Mouse (Mus musculus): Measurements from ENCODE around the gene Lin7a.

Lin7a gene

DNA sequence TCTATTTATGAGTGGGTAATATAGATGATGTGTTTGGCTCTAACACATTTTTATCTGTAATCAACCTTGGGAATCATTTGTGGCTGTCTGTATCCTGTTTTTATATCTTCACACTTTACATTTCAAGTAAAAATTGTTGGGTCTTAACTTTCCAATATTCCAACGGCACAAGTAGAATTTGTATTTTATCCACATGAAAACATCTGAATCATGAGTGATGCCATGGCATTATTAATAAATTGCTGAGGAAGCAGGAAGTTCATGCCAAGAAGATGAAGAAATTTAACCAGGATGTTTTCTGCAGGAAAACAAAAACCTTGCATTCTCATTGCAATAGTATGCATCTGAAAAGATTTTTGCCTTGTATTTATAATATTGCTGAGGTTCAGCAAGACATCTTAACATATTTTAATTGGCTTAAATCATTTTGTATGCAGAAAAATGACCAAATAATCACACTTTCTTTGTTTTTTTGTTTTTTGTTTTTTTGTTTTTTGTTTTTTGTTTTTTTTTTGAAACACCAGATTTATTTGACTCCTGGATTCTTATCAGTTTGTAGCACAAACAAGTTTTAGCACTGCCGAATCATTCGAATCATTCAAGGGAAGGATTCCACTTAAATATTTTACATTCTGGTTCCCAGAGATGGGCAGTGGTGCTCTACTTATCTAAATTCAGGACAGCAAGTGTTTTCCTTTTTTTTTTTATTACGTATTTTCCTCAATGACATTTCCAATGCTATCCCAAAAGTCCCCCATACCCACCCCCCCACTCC is 18.1 kb upstream of the Lin7a start:
- TF ChIP-seq GATA4 (IDR thresholded peaks at IDR 0.05; ENCODE audit: insufficient replicate concordance, low read length), result no peak

DNA sequence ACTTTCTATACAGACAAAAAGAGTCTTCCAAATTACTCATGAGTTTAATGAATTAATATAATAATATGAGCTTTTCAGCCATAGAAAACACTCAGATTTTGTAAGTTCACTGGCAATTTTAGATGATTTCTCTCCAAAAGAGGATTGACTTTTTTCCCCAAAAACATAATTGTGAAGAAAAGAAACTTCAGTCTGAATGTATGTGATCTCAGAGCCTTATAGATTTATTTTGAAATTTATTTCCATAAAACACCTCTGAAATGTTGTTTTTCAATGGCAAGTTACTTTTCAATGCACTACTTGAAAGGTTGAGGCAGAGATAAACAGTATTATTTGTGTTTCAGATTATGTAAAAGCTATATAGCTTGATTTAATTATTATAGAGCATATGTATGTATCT is 16.8 kb upstream of the Lin7a start:
- no peak for TF ChIP-seq GATA4 (IDR thresholded peaks at IDR 0.05; ENCODE audit: insufficient replicate concordance, low read length)

DNA sequence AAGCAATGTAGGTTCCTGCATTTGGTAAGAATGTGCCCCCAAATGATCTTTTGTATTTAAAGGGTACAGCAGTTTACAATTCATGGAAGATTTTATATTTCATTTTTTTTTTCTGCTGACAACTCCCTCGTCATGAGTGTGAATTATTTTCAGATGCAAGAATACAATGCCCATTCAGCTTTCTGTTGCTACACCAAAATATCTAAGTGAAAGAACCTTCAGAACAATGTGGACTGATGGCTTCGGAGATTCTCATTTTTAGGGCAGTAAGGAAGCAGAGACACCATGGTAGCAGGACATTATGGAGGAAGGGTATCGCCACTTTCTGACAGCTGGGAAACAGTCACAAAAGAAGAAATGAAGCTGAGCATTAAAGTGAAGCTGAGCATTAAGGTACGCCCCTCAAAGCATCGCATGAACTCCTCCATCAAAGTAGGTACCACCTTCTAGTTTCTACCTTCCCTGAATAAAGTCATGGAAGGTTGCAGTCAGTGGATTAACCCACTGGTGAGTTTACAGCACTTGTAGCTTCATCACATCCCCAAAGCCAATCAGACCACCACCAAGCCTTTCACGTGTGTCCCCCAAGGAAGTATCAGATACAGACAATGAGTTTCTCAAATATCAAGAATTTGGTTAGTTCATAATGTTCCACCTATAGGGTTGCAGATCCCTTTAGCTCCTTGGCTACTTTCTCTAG is 16.0 kb upstream of the Lin7a start:
- no peak for TF ChIP-seq GATA4 (IDR thresholded peaks at IDR 0.05; ENCODE audit: insufficient replicate concordance, low read length)

DNA sequence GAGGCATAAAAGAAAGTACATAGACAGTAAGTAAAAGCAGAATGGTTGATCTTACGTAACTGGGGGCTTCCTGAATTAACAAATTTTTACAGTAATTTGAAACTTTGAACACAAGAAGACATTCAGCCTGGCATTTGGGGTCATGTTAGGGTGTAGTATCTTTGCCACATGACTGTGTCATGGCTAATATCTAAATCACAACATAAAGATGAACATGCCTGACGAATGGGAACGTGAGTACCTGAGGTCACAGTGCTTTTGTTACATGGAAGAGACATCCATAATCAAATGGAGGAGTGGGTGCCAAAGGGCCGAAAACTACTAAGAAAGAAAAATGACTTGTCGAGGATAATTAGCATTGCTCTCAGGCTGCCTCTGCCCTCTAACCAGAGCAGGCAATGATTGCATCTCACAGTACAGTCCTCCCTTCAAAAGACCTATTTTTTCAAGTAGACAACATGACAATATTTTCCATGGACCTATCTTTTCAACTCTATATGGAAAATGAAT is 15.0 kb upstream of the Lin7a start:
- TF ChIP-seq GATA4 (IDR thresholded peaks at IDR 0.05; ENCODE audit: insufficient replicate concordance, low read length), result no peak

DNA sequence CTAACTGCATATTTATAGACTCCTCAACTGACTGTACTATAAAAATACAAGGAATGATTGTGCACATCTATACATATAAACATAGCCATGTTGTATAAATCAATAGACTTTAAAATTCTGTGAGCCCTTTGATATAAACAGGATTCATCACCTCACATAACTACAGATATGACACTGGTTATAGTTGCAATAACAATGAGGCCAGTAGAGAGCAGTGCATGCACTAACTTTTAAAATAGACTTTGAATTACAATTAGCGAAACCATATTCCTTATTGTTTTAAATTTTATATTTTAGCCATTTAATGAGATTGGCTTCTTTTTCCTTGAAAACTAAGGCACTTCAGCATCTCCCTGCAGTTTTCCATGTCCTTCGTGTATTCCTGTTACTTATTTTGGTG is 11.1 kb upstream of the Lin7a start:
- no peak for TF ChIP-seq GATA4 (IDR thresholded peaks at IDR 0.05; ENCODE audit: insufficient replicate concordance, low read length)

DNA sequence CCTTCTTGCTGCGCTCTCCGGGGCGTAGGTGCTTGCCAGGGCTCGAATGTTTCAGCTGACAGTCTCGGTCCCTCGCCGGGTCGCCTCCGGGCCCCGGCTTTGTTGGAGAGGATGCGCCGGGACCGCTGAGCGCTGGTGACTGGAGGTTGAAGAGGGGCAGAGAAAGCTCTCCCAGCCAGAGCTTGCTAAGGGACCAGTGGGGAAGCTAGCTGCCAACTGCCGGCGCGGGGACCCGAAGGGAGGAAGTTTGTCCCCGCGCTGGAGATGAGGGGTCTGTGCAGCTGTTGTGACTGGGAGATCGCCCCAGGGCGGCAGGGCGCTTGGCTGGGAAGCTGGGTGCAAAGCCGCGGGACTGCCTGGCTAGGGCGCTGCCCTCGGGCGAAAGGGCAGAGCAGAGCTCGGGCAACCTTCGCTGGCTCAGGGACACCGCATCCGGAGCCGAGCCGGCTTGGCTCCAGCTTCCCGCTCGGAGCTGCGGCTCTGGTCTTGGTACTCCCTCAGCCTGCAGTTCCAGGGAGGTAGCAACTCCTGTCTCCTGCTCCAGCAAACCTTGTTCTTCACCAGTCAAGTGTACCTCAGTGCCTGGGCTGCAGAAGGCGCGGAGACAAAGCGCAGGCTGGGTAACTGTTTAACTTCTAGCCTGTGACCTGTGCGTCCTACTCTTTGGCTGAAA is 781 bp downstream of the Lin7a start:
- TF ChIP-seq GATA4 (IDR thresholded peaks at IDR 0.05; ENCODE audit: insufficient replicate concordance, low read length), result no peak

DNA sequence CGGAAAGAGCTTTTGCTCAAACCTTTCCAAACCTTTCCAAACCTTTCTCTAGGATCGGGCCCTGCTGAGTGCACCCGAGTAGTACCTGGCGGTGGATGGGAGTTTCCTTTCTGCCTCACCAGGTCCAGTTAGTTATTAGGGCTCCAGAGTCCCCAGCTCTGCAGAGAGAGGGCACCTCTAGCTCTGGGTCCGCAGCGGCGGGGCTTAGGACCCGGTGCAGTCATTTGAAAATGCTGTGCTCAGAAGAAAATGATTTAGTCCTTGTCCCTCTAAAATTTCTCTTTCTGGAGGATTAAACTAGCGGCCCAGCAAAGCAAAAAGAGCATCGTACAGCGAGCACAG is 1.3 kb downstream of the Lin7a start:
- TF ChIP-seq GATA4 (IDR thresholded peaks at IDR 0.05; ENCODE audit: insufficient replicate concordance, low read length), result no peak

DNA sequence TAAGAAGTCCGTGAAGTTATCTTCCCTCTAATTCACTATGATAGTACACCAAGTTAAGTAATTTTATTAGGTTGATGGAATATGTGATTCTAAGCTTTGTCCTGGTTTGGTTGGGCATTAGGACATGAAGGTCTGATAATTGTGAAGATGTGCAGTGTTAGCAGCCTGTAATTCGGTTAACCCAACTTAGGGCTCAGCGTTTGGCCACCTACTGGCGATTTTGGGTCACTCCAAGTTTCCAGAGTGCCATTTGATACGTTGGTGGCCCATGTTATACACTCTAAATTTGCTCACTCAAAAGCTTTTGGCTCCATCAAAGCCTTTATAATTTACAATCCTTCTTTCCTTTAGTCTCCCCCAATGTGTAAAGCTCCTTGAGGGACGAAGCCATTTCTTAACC is 2.4 kb downstream of the Lin7a start:
- no peak for TF ChIP-seq GATA4 (IDR thresholded peaks at IDR 0.05; ENCODE audit: insufficient replicate concordance, low read length)

DNA sequence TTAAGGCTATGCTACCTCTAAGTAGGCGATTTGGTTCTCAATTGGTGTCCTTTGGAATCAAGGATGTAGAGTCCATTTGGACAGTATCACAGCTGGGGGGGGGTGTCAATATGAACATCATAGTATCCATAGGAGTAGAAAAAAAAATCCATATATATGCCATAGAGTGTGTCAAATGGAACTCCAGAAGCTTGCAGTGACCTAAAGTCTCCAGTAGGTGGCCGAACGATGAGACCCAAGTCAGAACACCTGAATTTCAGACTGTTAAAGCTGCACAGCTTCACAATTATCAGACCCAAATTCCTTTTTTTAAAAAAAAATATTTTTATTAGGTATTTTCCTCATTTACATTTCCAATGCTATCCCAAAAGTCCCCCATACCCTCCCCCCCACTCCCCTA is 3.3 kb downstream of the Lin7a start:
- no peak for TF ChIP-seq GATA4 (IDR thresholded peaks at IDR 0.05; ENCODE audit: insufficient replicate concordance, low read length)

DNA sequence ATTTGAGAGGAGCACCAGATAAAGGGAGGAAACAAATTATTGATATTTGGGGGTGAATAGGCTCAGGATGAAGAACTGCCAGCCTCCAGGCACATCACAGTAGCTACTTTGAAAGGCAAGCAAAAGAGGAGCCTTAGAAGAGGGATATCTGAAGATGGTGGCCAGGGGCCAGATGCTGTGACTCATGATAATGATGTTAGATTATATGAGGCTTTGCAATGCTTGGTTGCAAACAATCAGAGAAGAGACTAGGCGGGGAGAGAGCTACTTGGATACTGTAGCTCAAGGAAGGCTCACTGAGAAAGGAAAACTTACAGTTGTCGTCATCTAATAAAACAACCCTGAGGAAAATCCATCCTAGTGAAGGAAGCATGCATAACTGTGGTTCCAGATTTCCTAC is 5.2 kb downstream of the Lin7a start:
- TF ChIP-seq GATA4 (IDR thresholded peaks at IDR 0.05; ENCODE audit: insufficient replicate concordance, low read length), result no peak

DNA sequence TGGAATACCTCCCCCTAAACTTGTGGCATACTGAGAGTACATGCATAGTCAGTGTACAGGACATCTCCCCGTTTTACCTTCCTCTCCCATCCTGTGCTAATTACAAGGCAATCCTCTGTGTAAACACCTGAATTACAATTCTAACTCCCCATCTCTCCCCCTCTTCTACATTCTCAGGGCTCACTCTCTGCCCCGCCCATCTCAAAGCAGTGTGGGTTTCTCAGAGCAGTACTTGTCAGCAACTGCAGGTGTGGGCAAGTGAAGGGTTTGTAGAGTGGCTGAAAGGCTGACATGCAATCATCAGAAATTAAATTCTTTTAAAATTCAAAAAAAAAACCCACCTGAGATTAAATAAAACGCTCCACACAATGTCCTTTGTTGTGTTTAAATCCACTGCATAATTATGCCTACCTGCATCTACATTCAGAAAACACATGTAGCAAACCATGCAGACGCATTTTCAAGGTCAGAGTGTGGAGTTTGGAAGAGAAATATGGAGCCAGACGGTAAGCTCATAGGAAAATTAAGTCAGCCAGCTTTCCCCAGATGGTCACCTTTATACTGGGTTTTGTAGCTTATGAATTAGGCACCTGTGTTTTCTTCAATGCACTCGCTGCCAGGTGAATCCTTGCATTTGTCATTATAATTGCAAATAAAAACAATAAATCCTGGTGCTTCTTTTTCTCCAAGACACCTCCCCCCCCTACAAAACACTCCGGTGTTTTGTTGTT is 22.6 kb downstream of the Lin7a start:
- TF ChIP-seq GATA4 (IDR thresholded peaks at IDR 0.05; ENCODE audit: insufficient replicate concordance, low read length), result no peak

DNA sequence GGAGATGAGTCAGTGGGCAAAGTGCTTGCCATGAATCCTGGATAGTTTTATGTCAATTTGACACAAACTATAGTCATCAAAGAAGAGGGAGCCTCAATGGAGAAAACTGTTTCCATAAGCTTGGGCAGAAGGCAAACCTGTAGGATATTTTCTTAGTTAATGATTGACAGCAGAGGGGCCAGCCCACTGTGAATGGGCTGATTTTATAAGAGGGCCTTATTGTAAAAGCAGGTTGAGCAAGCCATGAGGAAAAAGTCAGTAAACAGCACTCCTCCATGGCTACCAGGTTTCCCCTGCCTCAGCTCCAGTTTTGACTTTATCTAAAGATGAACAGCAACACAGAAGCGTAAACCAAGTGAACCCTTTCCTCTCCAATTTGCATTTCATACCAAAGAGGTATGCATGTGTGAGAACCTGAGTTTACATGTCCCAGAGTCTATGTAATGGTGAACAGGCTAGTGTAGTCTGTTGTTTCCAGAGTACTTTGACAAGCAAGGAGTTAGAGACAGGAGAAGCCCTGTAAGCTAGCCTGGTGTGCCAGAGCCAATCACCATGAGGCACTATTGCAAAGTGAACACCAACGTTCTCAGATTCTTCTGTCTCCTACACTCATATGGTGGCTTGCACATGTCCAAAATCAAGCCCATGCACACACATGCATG is 29.2 kb downstream of the Lin7a start:
- no peak for TF ChIP-seq GATA4 (IDR thresholded peaks at IDR 0.05; ENCODE audit: insufficient replicate concordance, low read length)

DNA sequence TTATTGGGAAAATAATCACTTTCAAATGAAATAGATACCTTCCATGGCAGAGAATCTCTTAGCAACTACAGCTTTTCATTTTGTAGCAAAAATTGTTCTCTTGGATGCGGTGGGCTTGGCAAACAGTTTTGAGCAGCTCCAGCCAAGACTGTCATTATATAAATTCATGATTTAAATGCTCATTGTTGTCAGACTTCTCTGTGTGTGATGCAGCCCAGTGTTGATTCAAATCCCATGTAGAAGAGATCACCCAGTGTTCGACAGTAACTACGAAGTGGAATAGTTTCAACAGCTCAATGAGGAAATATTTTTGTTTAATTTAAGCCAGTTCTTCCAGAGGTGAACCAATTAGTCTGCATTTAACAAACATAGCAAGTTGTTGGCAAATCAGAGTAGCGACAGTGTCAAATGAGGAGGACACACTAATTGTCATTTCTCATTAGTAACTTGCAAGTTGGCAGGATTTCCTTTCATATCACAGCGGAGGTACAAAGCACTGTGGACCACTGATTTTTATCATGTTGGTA is 39.5 kb downstream of the Lin7a start:
- TF ChIP-seq GATA4 (IDR thresholded peaks at IDR 0.05; ENCODE audit: insufficient replicate concordance, low read length), result no peak

DNA sequence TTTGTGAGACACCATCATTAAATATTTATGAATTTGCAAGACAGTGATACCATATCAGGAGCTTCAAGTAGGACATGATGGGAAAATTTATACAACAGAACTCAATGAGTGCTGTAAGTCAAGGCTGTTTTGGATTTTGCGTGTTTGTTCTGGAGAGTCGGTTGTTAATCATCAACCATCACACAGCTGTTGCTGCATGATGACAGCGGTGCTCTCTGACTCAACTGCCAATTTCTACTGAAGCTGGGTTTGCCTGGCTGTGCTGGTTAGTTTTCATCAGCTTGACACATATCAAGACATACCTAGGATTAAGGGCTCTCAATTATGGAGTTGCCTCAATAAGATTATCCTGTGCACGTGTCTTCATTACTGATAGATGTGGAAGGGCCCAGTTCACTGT is 41.1 kb downstream of the Lin7a start:
- no peak for TF ChIP-seq GATA4 (IDR thresholded peaks at IDR 0.05; ENCODE audit: insufficient replicate concordance, low read length)

DNA sequence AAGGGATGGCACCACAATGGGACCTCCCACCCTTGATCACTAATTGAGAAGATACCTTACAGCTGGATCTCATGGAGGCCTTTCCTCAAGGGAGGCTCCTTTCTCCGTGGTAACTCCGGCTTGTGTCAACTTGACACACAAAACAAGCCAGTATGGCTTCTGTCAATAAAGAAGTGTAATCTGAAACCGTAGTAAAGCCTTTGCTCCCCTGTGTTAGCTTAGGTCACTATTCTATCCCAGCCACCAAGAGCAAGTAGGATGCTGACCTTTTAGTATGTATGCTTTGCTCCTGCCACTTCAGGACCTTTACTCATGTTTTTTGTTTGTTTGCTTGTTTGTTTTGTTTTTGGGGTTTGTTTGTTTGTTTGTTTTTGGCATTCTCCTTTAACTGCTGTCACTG is 41.9 kb downstream of the Lin7a start:
- no peak for TF ChIP-seq GATA4 (IDR thresholded peaks at IDR 0.05; ENCODE audit: insufficient replicate concordance, low read length)

All from liver, adult (tissue).